Mouse (Mus musculus): ENCODE results near the gene Olfr881. TPM values are rescaled to one million over a fixed set of nuclear protein-coding genes. Genes with fewer than 3 reads are reported as not detected.

Gene Olfr881
- polyA plus RNA-seq (2014; fragmentation: Nextera tagmentation; extraction: Ambion mirVana) = not detected in 2 replicates

- H3K36me3 ChIP-seq (ENCODE audit: insufficient read depth) = no peaks in the 10 kb centered on the region
- no peak for TF ChIP-seq CTCF (IDR thresholded peaks at IDR 0.05; ENCODE audit: low read depth)
- H3K27ac ChIP-seq (ENCODE audit: low read depth) = no peak within 1 kb of the TSS
- no peaks in the 10 kb centered on the region for H3K27me3 ChIP-seq (ENCODE audit: insufficient read depth, low read length)
- no peak within 1 kb of the TSS for H3K9ac ChIP-seq
- ATAC-seq (ENCODE audit: insufficient read depth) (no peak), DNase-seq (no peak)
- H3K4me2 ChIP-seq = no peak within 1 kb of the TSS
- H3K4me3 ChIP-seq (ENCODE audit: low read depth, low read length) = no peak within 1 kb of the TSS
- H3K4me1 ChIP-seq (ENCODE audit: insufficient read depth) = no peaks in the 10 kb centered on the region
- H3K9me3 ChIP-seq (ENCODE audit: low read depth, low read length) = no peaks in the 10 kb centered on the region
These were observed at the start of gene Olfr881 for GRCm38 (mm10) chr9:37991525-37991924. TSS of gene Olfr881 (plus strand) at chr9:37991825.

GRCm38 (mm10) chr9:37998581-37999204 lies 7.1 kb downstream of the Olfr881 start:
- ATAC-seq (ENCODE audit: insufficient read depth) (no peak), DNase-seq (peak; percentile 17)
- no peak overlapping the region for H3K4me2 ChIP-seq
- WGBS = 29% methylated on average over 2 of the region's 2 CpGs
- TF ChIP-seq CTCF (IDR thresholded peaks at IDR 0.05; ENCODE audit: low read depth) = peak; percentile 27
- no peak overlapping the region for H3K4me3 ChIP-seq (ENCODE audit: low read depth, low read length)
- H3K27ac ChIP-seq (ENCODE audit: low read depth) = no peak overlapping the region
- H3K9ac ChIP-seq = no peak overlapping the region
- no peaks in the 10 kb centered on the region for H3K9me3 ChIP-seq (ENCODE audit: low read depth, low read length)
- H3K4me1 ChIP-seq (ENCODE audit: insufficient read depth) = no peaks in the 10 kb centered on the region
- H3K27me3 ChIP-seq (ENCODE audit: insufficient read depth, low read length) = no peaks in the 10 kb centered on the region
- H3K36me3 ChIP-seq (ENCODE audit: insufficient read depth) = no peaks in the 10 kb centered on the region

DNA sequence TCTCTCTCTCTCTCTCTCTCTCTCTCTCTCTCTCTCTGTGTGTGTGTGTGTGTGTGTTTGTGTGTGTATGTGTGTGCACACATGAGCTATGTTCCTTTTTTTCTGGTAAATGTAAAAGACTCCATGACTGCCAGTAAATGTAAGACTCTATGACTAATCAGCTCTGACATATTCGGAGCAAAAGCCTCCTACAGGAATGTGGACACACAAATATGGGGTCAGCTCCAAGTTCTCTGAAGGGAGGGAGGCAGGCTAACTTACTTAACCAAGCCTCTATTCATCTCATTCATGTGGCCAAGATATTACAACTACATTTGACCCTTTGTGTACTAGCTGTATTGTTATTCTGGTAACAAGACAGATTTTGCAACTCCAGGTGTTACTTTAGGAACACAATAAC lies 8.4 kb downstream of the Olfr881 start:
- Histone ChIP-seq H3K4me1 (ENCODE audit: insufficient read depth) (no peaks in the 10 kb centered on the region), H3K27ac (ENCODE audit: low read depth) (no peak overlapping the region), H3K36me3 (ENCODE audit: insufficient read depth) (no peaks in the 10 kb centered on the region), H3K4me2 (no peak overlapping the region), H3K4me3 (ENCODE audit: low read depth, low read length) (no peak overlapping the region), H3K9me3 (ENCODE audit: low read depth, low read length) (no peaks in the 10 kb centered on the region), H3K27me3 (ENCODE audit: insufficient read depth, low read length) (no peaks in the 10 kb centered on the region), H3K9ac (no peak overlapping the region)
- WGBS = 30% methylated on average over 1 of the region's 1 CpGs
- TF ChIP-seq CTCF (IDR thresholded peaks at IDR 0.05; ENCODE audit: low read depth) = no peak
- ATAC-seq (ENCODE audit: insufficient read depth) = no peak
- DNase-seq = no peak

- Histone ChIP-seq H3K9me3 (ENCODE audit: low read depth, low read length) (no peaks in the 10 kb centered on the region), H3K4me3 (ENCODE audit: low read depth, low read length) (no peak within 1 kb of the TSS), H3K4me1 (ENCODE audit: insufficient read depth) (no peaks in the 10 kb centered on the region), H3K36me3 (ENCODE audit: insufficient read depth) (no peaks in the 10 kb centered on the region), H3K27ac (ENCODE audit: low read depth) (no peak within 1 kb of the TSS), H3K4me2 (no peak within 1 kb of the TSS), H3K9ac (no peak within 1 kb of the TSS), H3K27me3 (ENCODE audit: insufficient read depth, low read length) (no peaks in the 10 kb centered on the region)
- ATAC-seq (ENCODE audit: insufficient read depth) (no peak), DNase-seq (no peak)
- no peak for TF ChIP-seq CTCF (IDR thresholded peaks at IDR 0.05; ENCODE audit: low read depth)
- 85% methylated on average over 1 of the region's 1 CpGs for WGBS
These were observed 33.9 kb downstream of the Olfr881 start, which contains the start of gene Olfr883 for GRCm38 (mm10) chr9:38025508-38025907. TSS of gene Olfr883 (plus strand) at chr9:38025808.

Other genes with a start within 250 kb of the Olfr881 start
- not detected in 2 replicates for gene Olfr874, start 246.7 kb upstream of the Olfr881 start, polyA plus RNA-seq (2014; fragmentation: Nextera tagmentation; extraction: Ambion mirVana)
- gene Olfr875, start 220.0 kb upstream of the Olfr881 start, polyA plus RNA-seq (2014; fragmentation: Nextera tagmentation; extraction: Ambion mirVana) = not detected in 2 replicates
- not detected in 2 replicates for gene Olfr876, start 188.8 kb upstream of the Olfr881 start, polyA plus RNA-seq (2014; fragmentation: Nextera tagmentation; extraction: Ambion mirVana)
- gene Olfr877, start 137.6 kb upstream of the Olfr881 start, polyA plus RNA-seq (2014; fragmentation: Nextera tagmentation; extraction: Ambion mirVana) = not detected in 2 replicates
- not detected in 2 replicates for gene Olfr145, start 95.1 kb upstream of the Olfr881 start, polyA plus RNA-seq (2014; fragmentation: Nextera tagmentation; extraction: Ambion mirVana)
- gene Olfr878, start 74.0 kb upstream of the Olfr881 start, polyA plus RNA-seq (2014; fragmentation: Nextera tagmentation; extraction: Ambion mirVana) = not detected in 2 replicates
- gene Olfr883, start 34.0 kb downstream of the Olfr881 start, polyA plus RNA-seq (2014; fragmentation: Nextera tagmentation; extraction: Ambion mirVana) = not detected in 2 replicates
- not detected in 2 replicates for gene Olfr884, start 54.7 kb downstream of the Olfr881 start, polyA plus RNA-seq (2014; fragmentation: Nextera tagmentation; extraction: Ambion mirVana)
- not detected in 2 replicates for gene Olfr885, start 69.5 kb downstream of the Olfr881 start, polyA plus RNA-seq (2014; fragmentation: Nextera tagmentation; extraction: Ambion mirVana)
- gene Olfr887, start 92.2 kb downstream of the Olfr881 start, polyA plus RNA-seq (2014; fragmentation: Nextera tagmentation; extraction: Ambion mirVana) = not detected in 2 replicates
- not detected in 2 replicates for gene Olfr888, start 116.3 kb downstream of the Olfr881 start, polyA plus RNA-seq (2014; fragmentation: Nextera tagmentation; extraction: Ambion mirVana)
- 0.04 and 0.05 TPM in 2 replicates for gene Olfr889, start 123.4 kb downstream of the Olfr881 start, polyA plus RNA-seq (2014; fragmentation: Nextera tagmentation; extraction: Ambion mirVana)
- not detected in 2 replicates for gene Olfr890, start 150.7 kb downstream of the Olfr881 start, polyA plus RNA-seq (2014; fragmentation: Nextera tagmentation; extraction: Ambion mirVana)
- not detected in 2 replicates for gene Olfr891, start 189.0 kb downstream of the Olfr881 start, polyA plus RNA-seq (2014; fragmentation: Nextera tagmentation; extraction: Ambion mirVana)
- not detected in 2 replicates for gene Olfr893, start 216.5 kb downstream of the Olfr881 start, polyA plus RNA-seq (2014; fragmentation: Nextera tagmentation; extraction: Ambion mirVana)
- not detected in 2 replicates for gene Olfr894, start 226.2 kb downstream of the Olfr881 start, polyA plus RNA-seq (2014; fragmentation: Nextera tagmentation; extraction: Ambion mirVana)